Mouse (Mus musculus) embryo, embryonic 10.5 days (tissue): ENCODE data around the gene Olfr91.

Source experiments
- DNase-seq: peaks from one replicate; pipeline ENCODE4 v3.0.0-alpha.2; 2015; ENCODE audit warnings: low spot score

The Olfr91 gene

DNA sequence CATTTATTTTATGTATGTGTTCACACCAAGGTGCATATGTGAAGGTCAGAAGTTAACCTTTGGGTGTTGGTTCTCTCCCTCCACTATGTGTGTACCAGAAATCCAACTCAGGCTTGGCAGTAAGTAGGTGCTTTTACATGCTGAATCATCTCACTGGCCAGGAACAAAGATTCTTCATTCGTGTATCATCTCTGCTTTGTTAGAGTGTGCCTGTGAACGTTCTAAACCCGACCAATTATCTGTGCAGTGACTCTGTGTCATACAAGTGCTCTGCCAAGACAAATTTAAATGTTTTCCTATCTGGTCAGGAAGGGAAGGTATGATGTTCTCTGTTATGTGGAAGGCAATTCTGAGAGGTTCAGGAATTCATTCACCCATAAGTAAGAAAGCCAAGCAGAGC lies 36.6 kb downstream of the Olfr91 start:
- no peak for DNase-seq

DNA sequence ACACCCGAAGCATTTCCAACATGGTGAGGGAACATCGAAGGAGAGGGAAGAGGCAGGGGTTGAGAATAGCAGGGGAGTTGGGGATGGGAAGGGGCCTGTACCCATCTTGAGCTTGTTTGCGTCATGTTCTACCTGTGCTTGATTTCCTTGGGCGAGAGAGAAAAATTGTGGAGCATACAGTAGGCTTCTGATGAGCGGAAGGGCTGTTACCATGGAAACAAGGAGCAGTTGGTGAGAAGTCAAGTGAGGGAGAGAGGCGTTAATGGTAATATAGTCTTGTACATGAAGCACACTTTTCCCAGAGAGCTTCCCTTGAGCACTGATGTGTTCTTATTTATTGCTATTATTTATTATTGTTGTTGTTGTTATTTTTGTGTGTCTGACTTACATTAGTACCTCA lies 41.1 kb downstream of the Olfr91 start:
- DNase-seq: no peak

DNA sequence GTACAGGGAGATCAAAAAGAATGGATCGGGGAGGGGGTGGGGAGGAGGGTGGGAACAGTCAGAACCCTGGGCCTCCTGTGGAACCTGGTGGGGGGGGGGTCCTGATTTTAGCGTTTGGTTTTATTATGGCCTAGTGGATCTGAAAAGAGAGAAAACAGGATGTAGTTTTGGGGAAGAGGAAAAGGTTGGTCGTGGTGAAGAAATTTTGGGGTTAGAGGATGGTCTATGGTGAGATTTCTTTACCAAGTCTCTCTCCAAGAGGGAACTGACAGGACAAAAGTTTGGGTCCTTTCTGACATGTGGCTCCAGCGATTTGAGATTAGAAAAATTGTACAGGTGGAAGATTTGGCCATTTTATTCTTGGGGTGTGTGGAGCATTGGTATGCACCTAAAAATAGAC lies 46.3 kb downstream of the Olfr91 start:
- no peak for DNase-seq

DNA sequence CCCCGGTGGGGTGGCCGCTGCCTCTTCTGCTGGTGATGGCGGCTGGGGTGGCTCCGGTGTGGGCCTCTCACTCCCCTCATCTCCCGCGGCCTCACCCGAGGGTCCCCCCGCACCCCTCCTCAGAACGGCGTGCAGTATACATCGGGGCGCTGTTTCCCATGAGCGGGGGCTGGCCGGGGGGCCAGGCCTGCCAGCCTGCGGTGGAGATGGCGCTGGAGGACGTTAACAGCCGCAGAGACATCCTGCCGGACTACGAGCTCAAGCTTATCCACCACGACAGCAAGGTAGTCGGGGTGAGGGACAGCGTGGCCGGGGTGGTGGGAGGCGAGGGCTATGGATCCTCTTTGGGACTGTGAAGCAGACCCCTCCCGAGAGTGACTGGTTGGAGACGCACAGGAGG lies 47.2 kb downstream of the Olfr91 start:
- DNase-seq: no peak

DNA sequence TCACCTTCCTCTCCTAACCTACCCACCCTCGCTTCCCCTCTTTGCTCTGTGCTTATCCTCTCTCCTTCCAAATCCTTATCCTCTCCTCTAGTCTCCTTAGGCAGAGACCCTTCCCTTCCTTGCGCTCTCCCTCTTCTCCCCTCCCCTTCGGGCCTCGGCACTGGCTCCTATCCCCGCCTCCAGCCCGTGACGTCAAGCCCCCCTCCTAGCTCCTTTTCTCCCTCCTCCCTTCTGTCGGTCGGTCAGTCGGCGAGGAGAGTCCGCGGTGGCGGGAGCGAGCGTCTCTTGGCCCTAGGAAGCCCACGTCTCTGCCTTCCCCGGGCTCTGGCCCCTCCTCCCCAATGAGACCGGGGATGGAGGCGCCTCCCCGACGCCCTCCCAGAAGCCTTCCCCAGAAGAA lies 47.7 kb downstream of the Olfr91 start:
- peak; percentile 92 for DNase-seq

DNA sequence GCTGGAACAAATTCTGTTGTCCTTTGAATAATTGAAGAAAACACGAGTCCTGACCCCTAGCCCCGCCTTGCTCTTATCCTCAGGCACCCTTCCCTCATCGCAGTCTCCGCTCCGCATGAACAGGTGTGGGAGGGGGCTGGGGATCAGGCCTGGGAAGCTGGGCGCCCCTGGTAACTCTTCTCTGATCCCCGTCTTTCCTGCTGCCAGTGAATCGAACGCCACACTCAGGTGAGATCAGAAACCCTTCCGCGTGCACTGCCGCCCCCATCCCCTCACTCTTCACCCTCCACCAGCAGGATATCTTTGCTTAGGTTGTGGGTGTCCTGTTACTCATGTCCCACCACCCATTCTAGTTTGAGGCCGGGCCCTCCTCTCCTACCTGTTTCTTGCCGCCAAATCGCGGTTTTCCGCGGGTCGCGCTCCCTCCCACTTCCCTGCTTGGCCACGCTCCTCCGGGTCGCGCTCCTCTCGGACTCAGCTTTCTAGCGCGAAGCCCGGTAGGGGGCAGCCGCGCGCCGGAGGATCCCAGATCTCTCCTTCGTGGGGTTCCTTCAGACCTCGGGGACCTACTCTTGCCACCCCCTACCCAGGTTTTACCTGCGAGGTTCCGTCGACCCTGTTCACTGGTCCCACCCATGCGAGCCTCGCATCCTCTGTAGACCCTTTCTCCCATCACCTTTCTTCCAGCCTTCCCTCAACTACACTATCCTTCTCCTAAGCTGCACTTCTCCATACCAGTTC lies 48.3 kb downstream of the Olfr91 start:
- peak; percentile 78 for DNase-seq

DNA sequence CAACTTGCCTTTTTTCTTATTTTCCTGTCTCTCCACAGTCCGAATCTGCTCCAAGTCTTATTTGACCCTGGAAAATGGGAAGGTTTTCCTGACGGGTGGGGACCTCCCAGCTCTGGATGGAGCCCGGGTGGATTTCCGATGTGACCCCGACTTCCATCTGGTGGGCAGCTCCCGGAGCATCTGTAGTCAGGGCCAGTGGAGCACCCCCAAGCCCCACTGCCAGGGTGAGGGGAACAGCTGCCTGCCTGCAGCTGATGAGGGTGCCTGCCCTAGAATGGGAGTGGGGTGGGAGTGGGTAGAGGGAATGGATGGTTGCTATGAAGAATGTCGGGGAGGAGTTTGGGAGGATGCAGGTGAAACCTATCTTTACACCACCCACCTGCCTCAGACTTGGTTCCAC lies 49.7 kb downstream of the Olfr91 start:
- no peak for DNase-seq

DNA sequence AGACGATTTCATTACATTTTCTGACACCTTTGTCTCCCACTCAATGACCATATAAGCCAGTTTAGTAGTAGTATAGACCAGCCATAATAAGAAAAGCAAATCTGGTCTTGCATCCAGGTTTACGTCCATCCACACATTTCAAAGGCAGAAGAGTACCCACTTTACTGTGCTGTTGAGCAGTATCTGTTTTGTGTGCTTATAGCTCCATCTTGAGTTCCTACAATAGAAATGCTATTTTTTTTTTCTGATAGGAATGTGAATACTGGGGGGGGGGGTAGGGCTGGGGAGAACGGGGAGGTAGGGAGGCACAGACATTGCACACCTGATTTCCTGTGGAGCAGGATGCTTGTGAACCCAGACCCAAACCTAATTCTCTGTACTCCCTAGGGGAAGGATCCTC lies 50.1 kb downstream of the Olfr91 start:
- DNase-seq: peak; percentile 38

DNA sequence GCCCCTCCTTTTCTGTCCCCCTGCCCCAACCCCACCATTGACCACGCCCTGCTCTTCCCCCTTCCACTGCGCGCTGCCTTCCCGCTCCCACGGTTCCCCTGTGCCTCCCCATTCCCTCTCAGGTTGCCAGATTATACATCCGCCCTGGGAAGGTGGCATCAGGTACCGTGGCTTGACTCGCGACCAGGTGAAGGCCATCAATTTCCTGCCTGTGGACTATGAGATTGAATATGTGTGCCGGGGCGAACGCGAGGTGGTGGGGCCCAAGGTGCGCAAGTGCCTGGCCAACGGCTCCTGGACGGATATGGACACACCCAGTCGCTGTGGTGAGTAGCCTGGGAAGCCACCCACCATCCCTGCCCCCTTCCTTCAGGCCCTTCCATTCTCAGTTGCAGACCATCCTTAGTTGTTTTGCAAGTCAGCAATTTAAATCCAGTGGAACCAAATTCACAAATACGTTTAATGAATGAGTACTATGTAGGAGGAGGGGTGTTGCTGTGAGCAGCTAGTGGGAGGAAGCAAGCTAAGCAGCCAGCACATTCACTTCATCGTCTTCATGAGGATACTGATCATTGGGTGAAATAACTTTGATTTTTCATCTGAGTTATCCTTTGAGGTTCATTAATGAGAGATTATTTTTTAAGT lies 50.6 kb downstream of the Olfr91 start:
- DNase-seq: no peak

DNA sequence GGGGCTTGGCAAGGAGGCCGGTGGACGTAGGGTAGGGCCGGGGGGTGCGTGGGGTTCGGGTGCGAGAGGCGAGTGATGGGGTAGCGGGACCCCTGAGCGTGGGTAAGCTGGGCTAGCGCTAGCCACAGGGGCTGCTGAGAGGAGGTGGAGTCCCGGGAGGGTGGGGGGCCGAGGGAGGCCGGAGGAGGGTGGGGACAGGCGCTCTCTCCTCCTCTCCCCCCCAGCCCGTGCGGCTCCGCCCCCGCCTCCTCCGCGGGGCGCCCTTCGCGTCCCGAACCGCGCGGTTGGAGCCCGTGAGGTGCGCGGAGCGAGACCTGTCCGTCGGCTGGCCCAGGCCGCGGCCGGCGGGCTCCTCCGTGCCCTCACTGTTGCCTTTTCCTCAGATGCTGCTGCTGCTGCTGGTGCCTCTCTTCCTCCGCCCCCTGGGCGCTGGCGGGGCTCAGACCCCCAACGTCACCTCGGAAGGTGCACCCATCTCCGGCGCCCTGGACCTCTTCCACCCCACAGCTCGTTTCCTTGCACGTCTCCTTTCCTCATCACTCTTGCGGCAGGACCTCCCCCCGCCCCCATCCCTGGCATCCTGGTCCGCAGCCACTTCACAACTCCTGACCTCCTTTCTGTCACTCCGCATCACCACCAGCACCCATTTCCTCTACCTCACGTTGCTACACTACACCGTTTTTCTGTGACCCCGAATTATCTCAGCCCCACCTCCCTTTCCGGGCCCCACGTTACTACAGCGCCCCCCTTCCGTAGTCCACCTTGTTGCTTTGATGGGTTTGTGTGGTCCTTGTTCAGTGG lies 51.6 kb downstream of the Olfr91 start:
- peak; percentile 66 for DNase-seq

DNA sequence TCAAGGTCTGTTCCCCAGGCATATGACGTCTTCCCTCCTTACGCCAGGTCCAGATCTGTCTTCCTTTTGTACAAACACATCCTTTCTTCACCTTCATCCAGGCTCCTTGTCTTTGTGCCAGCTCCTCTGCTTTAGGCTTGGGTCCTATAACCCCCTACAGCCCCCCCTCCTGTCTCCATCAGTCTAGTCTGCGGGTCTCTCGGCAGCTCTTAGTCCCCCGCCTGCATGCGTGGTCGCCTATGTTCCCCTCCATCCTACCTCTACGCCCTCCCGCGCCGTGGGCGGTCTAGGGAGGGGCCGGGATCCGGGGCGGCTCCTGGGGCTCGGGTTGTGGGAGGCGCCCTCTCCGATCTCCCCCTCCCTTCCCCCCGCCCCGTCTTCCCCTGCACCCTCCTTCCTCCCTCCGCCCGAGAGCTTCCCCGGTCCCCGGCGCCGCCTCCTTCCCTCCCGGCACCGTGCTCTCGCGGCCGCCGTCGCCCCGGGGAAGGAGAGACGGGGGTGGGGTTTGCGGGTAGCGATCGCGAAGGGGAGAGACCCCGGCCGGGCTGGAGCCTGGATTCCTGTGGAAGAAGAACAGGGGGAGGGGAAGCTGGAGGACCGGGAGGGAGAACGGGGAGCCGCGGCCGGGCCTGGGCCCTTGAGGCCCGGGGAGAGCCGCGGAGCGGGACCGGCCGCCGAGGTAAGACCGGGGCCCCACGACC lies 52.3 kb downstream of the Olfr91 start, which contains the start of gene Gabbr1:
Gabbr1 (plus strand) TSS at position 356 of the 701 bp plus-strand sequence.
- DNase-seq: peak; percentile 89

DNA sequence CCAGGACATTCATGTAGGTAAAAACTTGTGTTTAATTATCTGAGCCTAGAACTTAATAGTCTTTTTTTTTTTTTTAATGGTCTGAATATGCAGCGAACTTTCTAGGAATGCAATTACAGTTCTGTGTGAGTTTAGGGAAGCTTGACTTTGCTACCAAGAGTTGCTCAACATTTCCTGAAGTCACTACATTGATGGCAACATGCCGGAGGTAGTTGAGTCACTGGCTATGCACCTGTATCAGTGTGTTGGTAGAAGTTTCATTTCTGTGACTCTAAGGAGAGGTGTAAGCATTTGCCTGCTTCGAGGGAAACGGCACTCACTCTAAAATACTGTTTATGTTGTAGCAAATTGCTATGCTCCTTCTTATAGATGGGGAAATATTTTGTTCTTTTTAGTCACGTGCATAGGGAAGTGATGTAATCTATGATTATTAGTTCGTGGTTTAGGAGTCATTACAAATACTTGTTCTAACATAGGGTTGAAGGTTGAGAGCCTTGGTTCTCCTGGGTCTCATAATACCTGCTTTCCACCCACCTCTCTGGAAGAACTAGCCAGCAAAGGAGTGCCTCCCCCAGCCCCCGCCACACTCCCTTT lies 53.3 kb downstream of the Olfr91 start:
- DNase-seq: no peak
